Mouse (Mus musculus) cortical plate, adult 2 months (tissue): ENCODE data around the gene Gm45140.

ENCODE experiments used
- CTCF ChIP-seq: fragments of 200-500 bp; IDR thresholded peaks from 2 replicates; pipeline ENCODE4 v1.5.1; 2011; ENCODE audit warnings: mild to moderate bottlenecking, control low read depth, low read length; ENCODE audit not compliant: insufficient read depth; ENCODE audit errors: extremely low read depth
- POLR2A ChIP-seq: fragments of 200-500 bp; IDR thresholded peaks from 2 replicates; pipeline ENCODE4 v1.6.1; 2011; ENCODE audit warnings: mild to moderate bottlenecking, low read length, control low read depth; ENCODE audit not compliant: insufficient read depth; ENCODE audit errors: extremely low read depth

- TF ChIP-seq CTCF (no peak), POLR2A (no peak)
These were observed 40.0 kb upstream of the Gm45140 start for GRCm38 (mm10) chr6:87875562-87875961.
